Mouse (Mus musculus) lung, adult 2 months (tissue): Measurements from ENCODE around the gene Wars2.

Experiments
- CTCF ChIP-seq: fragments of 200-500 bp; IDR thresholded peaks from 2 replicates; pipeline ENCODE4 v1.5.1; 2011; ENCODE audit warnings: mild to moderate bottlenecking, low read length, control low read depth; ENCODE audit not compliant: insufficient read depth
- POLR2A ChIP-seq: fragments of 200-500 bp; IDR thresholded peaks from 2 replicates; pipeline ENCODE4 v1.6.1; 2011; ENCODE audit warnings: low read depth, mild to moderate bottlenecking, control low read depth, low read length, borderline replicate concordance; ENCODE audit errors: extremely low read depth

DNA sequence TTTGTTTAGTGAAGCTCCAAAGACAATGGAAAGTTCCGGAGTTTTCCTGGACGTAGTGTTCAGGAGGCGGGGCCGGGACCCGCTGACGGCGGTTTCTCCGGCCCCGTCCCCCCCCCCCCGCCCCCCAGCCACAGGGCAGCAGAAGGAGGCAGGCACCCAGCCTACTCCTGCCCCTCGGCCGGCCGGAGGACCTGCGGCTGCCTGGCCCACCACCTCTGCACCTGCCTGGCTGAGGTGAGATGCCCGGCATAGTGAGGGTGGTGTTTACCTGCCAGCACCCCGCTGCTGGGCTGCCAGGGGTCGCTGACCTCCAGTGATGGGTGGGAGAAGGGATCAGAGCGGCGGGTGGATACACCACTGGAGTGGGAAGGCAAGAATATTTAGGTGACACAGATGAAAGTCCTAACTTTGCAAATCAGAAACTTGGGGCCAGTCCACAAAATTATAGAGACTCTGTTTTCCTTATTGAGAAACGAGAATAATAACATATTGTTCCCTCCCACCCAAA, 99.4 kb downstream of the Wars2 start, which contains the start of gene Tbx15:
- no peak for TF ChIP-seq CTCF
- no peak for TF ChIP-seq POLR2A
